Mouse (Mus musculus) bone marrow macrophage, adult 2 months (primary cell): Measurements from ENCODE around the gene Uck2. TPM values are rescaled to one million over a fixed set of nuclear protein-coding genes. Genes with fewer than 3 reads are reported as not detected.

Experiments
- H3K27ac ChIP-seq: 2 replicates; pipeline ENCODE4 v1.5.1; 2012; ENCODE audit warnings: low read depth, low read length; ENCODE audit not compliant: insufficient read depth
- H3K4me1 ChIP-seq: 2 replicates; pipeline ENCODE4 v1.6.1; 2012; ENCODE audit warnings: low read length; ENCODE audit not compliant: control insufficient read depth, insufficient read depth
- H3K4me3 ChIP-seq: 2 replicates; pipeline ENCODE4 v1.5.1; 2012; ENCODE audit warnings: mild to moderate bottlenecking, low read length, moderate library complexity; ENCODE audit not compliant: insufficient read depth
- CTCF ChIP-seq: IDR thresholded peaks from 2 replicates; pipeline ENCODE4 v1.5.1; 2012; ENCODE audit warnings: low read depth, mild to moderate bottlenecking, low read length, moderate library complexity
- POLR2A ChIP-seq: IDR thresholded peaks from 2 replicates; pipeline ENCODE4 v1.6.1; 2012; ENCODE audit warnings: mild to moderate bottlenecking, low read depth, low read length, borderline replicate concordance
- polyA plus RNA-seq: library from polyadenylated mRNA; stranded (reverse); fragments of >200 nt; gene quantifications from 2 replicates; pipeline ENCODE4 v1.2.4, GENCODE M21; 2012; ENCODE audit not compliant: missing spikeins, insufficient read depth, insufficient read length

The Uck2 gene
- polyA plus RNA-seq, 1 experiment: 6.9 TPM

DNA sequence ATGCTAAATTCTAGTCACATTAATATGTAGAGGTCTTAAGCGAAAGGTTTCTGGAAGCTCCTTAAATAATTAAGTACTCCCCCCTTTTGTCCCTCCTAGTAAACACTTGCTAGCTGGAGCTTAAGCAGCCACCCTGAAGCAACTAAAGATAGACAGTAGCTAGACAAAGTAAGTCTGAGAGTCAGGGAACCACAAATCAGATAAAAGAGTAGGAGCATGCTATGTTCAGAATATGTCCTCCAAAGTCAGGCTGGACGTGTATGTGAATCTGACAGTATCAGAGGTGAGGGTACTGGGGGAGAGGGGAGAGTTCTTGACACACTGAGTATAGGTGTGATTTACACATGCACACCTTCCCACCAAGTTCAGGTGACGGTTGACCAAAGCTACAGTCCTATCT lies 43.6 kb downstream of the Uck2 start:
- no peak for TF ChIP-seq POLR2A
- no peak for TF ChIP-seq CTCF
- Histone ChIP-seq H3K4me1 (peaks cover 38% of the 10 kb centered on the region), H3K4me3 (no peak overlapping the region), H3K27ac (no peak overlapping the region)

GRCm38 (mm10) chr1:167240361-167240760 lies 44.8 kb downstream of the Uck2 start:
- peaks cover 28% of the 10 kb centered on the region for H3K4me1 ChIP-seq
- no peak overlapping the region for H3K27ac ChIP-seq
- H3K4me3 ChIP-seq: no peak overlapping the region
- no peak for TF ChIP-seq POLR2A
- no peak for TF ChIP-seq CTCF

DNA sequence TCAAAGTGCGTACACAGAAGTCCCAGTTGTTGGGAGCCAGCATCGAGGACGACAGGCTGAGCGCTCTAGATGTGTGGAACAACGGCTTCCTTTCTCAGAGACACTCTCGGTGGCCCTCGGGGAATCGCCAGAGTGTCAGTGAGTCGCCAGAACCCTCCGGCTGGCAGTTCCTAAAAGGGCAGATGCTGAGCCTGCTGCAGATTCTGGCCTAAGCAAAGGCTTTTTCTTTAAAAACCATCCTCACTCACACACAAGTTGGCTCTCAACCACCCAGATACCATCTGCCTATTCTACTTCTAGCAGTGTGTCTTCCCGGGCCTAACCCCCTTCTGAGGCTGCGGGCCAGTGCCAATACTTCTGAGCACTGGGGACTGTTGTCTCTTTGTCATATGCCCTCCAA lies 45.2 kb downstream of the Uck2 start:
- Histone ChIP-seq H3K4me1 (peaks cover 24% of the 10 kb centered on the region), H3K4me3 (no peak overlapping the region), H3K27ac (no peak overlapping the region)
- no peak for TF ChIP-seq CTCF
- no peak for TF ChIP-seq POLR2A

DNA sequence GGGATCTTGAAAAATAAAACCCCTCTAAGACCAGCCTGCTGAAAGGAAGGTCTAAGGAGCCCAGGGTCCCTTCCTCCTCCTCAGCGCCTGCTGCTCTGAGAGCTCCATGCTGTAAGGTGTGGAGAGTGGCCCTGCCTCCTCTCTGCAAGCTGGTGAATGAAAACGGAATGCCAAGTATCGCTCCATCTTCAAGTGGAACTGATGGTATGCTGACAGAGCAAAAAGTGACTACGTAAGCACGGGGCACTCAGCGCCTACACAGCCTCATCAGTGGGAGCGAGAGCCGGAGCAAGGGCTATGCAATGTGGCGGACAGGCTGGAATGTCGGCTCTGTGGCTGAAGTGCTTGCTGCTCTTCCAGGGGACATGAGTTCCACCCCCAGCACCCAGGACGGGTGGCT lies 47.3 kb downstream of the Uck2 start:
- TF ChIP-seq CTCF (no peak), POLR2A (no peak)
- Histone ChIP-seq H3K27ac (no peak overlapping the region), H3K4me3 (no peak overlapping the region), H3K4me1 (peaks cover 12% of the 10 kb centered on the region)

GRCm38 (mm10) chr1:167236790-167237189 lies 48.3 kb downstream of the Uck2 start:
- no peak for TF ChIP-seq POLR2A
- TF ChIP-seq CTCF: no peak
- peaks cover 8% of the 10 kb centered on the region for H3K4me1 ChIP-seq
- no peak overlapping the region for H3K27ac ChIP-seq
- no peak overlapping the region for H3K4me3 ChIP-seq

- no peak overlapping the region for H3K4me3 ChIP-seq
- H3K4me1 ChIP-seq: peaks cover 12% of the 10 kb centered on the region; the same call in 1 of the 2 replicates
- no peak overlapping the region for H3K27ac ChIP-seq
- TF ChIP-seq CTCF (no peak), POLR2A (no peak)
Measured at GRCm38 (mm10) chr1:167234344-167234743, 50.8 kb downstream of the Uck2 start.

- Histone ChIP-seq H3K4me1 (peaks cover 12% of the 10 kb centered on the region; the same call in 1 of the 2 replicates), H3K4me3 (no peak overlapping the region), H3K27ac (no peak overlapping the region)
- TF ChIP-seq POLR2A (no peak), CTCF (no peak)
Measured at GRCm38 (mm10) chr1:167232918-167233317, 52.2 kb downstream of the Uck2 start.

- H3K27ac ChIP-seq: no peak overlapping the region
- no peak for TF ChIP-seq POLR2A
- no peak for TF ChIP-seq CTCF
- peaks cover 12% of the 10 kb centered on the region; the same call in 1 of the 2 replicates for H3K4me1 ChIP-seq
- no peak overlapping the region for H3K4me3 ChIP-seq
Measured at GRCm38 (mm10) chr1:167231612-167232283, 53.4 kb downstream of the Uck2 start.

- H3K4me1 ChIP-seq: peaks cover 12% of the 10 kb centered on the region; the same call in 1 of the 2 replicates
- TF ChIP-seq CTCF (no peak), POLR2A (no peak)
- H3K4me3 ChIP-seq: no peak overlapping the region
- no peak overlapping the region for H3K27ac ChIP-seq
Measured at GRCm38 (mm10) chr1:167230930-167231611, 54.0 kb downstream of the Uck2 start.

DNA sequence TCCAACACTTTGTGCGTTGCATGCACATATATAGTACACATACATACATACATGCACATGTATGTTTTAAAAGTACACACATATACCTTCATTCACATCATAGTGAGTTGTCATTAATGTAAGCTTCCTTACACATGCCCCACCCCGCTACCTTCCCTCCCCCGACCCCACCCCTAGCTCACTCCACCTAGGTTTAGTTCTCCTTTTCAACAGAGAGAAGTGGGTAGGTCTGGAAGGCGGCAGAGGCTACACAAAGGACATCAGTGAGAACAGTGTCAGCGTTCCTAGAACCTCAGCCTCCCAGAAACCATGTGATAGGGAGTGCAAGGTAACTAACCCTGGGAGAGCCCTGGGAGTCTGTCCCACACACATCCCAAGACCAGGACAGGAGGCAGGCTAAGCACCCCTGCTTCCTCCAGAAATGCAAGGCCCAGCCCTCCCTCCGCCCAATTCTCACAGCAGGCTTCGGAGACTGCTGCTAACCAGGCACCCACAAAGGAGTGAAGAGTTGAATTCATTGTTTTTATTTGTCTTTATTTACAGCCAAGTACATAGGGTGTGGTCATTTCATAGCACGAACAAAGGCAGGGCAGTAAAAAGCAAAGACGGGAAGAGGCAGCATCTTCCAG lies 62.6 kb downstream of the Uck2 start:
- Histone ChIP-seq H3K27ac (no peak overlapping the region), H3K4me1 (no peaks in the 10 kb centered on the region), H3K4me3 (no peak overlapping the region)
- no peak for TF ChIP-seq POLR2A
- no peak for TF ChIP-seq CTCF
